Mouse (Mus musculus) left cerebral cortex, postnatal 25 days (tissue): Measurements from ENCODE around the gene S100a10. TPM values are rescaled to one million over a fixed set of nuclear protein-coding genes. Genes with fewer than 3 reads are reported as not detected.
"Not testable (repeated sequence)": the region's sequence is repeated elsewhere in the genome, so short reads cannot be mapped to it uniquely, and the experiment has no call there.

Experiments used
- DNase-seq, 2 experiments: peaks; one replicate each; pipeline ENCODE4 v3.0.0; 2022; ENCODE audit warnings: low spot score in 2 of 2, mixed read lengths in 1 of 2
- intact Hi-C: fragments of 180-260 bp; cut with DNase I; formaldehyde crosslinking; loops from one replicate; pipeline ENCODE4 v1.15.1; 2025
- total RNA-seq, 2 experiments: library from RNA; stranded (reverse); gene quantifications; 2 replicates each; pipeline ENCODE4 v1.2.3; 2021

The S100a10 gene
- total RNA-seq, 2 experiments from 2014 or later, result 35.9 to 41.5 TPM

DNA sequence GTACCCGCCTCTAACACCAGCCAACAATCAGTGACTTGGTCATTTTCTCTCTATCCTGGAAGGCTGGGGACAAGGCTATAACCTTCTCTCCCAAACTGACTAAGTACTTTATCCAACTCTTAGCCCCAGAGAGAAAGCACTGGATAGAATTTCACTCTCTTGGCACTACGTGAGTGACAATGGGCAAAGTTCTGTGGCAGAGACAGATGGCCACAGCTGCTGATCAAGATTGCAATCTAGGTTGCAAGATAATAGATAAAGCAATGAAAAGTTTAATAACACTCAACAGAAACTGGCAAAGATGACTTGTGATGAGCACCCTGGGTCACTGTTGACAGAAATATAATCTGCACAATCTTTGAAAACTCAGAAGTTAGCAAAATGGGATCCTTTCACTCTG, 14.2 kb downstream of the S100a10 start:
- intact Hi-C loops, result no loop called here
- no peak for DNase-seq

DNA sequence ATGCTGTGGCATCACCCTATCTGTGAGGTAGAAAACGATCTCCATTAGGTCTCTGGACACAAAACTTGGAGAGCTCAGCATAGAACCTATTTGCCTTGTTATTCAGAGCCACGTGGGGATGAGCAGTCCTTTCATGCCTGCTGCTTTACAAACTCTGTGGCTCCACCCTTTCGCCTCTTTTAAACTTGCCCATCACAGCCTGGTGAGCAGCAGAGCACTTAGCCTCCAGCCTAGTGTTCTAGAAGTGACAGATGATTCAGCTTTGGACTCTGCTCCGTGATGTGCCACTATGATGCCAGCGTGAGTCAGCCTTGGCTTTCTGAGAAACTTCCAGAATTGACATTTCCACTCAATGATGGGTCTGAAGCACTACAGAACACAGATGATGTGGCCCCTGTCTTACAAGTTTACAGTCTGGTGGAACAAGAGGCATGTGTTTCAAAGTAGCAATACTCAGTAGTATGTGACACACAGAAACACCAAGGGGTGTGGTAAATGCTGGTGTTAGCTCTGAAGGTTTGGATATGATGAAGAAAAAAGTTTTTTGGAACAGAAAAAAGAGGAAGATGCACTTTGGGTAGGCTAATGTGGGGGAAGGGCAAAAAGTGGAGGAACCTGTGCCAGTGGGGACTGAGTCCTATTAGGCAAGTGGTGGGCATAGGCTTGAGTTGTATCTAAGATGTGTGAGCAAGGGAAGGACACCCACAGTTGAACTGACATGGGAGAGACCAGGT, 17.3 kb downstream of the S100a10 start:
- peak in 1 of 2 experiments; percentile 43 for DNase-seq
- intact Hi-C loops, result no loop called here

DNA sequence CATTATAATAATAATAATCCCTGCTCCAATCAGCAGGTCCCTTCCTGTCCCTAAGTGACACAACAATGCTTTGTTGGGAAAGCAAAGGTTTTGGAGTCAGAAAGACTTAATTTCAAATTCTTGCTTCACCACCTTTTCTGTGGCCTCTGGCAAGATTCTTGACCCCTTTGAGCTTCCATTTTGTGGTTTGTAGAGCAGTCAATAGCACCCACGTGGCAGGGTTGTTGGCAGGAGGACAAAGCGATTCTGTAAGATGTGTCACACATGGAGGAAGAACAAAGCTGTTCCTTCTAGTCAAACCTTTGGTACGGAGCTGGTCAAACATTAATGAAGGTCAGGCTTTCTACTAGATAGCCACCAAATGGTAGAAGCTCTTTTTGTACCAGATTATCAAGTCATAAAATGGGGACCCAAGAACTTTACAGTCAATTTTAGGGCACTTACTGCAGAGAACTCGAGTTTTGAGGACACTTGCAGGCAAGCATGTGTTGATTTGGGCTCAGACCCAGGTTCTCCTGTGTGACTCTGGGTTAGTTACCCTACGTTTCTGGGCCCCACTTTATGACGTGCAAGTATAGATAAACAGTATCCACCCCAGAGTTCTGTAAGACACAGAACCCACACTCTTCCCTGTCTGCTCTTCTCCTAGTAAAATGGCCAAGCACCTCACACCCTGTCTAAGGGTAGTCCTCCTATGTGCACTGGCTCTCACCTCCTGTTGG, 24.6 kb downstream of the S100a10 start:
- intact Hi-C loops, result no loop called here
- no peak for DNase-seq

DNA sequence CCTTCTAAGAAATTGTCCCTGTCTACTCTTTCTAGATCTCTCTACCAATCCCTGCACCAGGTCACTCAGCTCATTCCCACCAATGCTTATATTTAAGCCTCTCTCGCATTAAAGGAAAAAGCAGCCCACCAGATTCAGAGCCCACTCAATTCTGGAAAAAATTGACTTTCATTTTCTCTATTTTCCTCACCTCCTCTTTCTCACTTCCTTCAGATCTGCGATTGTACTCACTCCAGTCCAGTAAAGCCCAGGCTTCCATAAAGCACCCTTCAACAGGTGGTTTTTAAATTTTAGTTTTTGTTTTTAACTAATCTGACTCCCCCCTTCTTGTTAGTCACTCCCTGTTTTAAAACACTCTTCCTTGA, 25.1 kb downstream of the S100a10 start:
- intact Hi-C loops, result no loop called here
- DNase-seq, result no peak

DNA sequence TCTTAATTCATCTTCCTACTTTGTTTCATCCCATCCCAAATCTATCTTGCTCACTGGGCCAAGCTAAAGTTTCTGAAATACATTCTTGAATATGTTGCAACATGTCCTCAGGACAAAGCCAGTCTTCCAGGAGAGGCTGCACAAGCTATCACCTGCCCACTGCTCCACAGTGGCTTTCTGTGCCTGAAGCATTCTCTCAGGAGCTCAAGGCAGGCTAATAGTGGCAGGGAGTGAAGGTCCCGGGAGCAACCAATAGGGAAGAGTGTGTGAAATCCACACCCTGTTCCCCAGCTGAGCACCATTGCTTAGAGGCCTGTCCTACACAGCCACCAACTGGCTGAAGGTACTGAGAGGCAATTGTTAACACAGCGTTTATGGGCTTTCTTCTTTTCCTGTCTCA, 26.1 kb downstream of the S100a10 start:
- DNase-seq, result no peak
- intact Hi-C loops, result no loop called here

DNA sequence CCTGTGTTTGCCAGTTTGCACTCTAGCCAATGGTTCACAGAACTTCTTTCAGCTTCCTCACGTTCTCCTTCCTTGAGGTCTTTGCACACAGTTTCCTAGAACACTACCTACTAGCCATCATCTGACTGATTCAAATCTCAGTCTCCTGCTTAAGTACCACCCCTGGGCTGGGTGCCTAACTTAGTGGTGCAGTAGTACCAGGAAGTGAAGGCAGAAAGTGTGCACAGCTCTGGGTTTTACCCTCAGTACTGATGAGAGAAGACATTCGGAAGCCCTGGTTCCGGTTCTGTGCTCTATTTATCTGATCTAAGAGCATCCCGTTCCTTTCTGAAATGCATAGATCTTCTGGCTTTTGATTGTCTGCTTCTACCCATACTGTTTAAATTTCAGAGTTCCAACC, 26.8 kb downstream of the S100a10 start:
- no peak for DNase-seq

DNA sequence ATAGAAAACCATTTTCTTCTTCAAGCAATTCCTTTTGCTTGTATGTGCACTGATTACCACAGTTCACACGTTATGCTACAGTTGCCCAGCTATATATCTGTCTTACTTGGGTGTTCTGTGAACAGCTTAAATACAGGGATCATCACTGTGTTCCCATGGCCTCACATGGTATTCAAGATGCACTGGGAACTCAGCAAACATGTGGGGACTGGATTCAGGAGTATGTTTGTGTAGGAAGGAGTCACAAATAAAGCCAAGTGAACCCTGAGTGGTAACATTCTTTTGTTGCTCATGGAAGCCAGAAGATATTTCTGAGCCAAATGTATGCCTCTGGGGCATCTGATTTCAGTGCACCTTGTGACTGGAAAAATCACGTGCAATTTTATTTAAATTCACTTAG, 28.2 kb downstream of the S100a10 start:
- no peak for DNase-seq
- intact Hi-C loops, result no loop called here

More for the DNA sequence above, 26.8 kb downstream of the S100a10 start:
- intact Hi-C loops, result no loop called here

DNA sequence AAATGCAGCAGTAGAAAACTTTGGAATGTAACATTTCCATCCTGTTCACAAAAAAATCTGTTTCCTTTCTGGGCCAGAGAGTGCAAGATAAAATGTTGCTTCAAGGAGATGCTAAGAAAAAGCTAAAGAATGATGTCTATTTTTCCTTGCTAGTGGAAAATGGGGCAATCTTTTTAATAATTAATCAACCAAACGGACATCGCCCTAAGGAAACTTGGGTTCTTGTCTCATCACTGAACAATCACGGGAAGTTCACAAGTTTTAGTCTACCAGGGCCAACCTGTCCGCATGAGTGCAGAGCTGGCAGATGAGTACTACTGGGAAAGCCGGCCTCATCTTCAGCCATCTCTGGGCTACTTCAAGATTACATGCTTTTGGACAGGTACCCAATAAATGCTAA, 34.7 kb downstream of the S100a10 start:
- DNase-seq, result no peak
- intact Hi-C loops, result no loop called here

DNA sequence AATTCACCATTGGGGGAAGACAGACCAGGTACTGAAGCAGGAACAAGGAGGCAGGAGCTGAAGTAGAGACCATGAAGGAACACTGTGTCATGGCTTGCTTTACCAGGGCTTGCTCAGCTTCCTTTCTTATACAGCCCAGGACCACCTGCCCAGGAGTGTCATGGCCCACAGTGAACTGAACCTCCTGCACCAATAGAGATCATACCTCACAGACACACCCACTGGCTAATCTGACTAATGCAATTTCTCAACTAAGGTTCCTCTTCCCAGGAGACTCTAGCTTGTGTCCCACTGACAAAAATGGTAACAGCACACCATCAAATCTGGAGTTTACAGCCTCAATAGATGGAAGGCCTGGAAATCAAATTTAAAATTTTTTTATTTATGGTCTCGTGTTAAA, 35.4 kb downstream of the S100a10 start:
- DNase-seq, result no peak
- intact Hi-C loops, result no loop called here

DNA sequence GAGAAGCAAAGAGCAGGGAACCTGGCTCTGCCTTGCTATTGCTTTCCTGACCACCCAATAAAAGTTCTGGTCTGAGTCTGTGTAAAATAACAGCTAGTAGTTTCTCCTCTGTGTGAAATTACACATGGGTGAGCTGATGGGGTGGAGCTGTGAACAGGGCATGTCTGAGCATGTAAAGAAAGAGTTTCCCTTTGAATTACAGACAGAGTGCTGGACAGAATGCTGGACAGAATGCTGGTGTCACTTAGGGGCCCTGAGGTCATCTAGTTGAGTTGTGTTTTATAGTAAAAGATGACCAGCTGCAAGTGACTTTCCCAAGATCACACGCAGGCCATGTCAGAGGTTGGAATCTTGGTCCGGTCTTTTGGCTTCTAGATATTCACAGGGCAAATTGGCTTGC, 37.2 kb downstream of the S100a10 start:
- DNase-seq, result no peak
- intact Hi-C loops, result no loop called here

DNA sequence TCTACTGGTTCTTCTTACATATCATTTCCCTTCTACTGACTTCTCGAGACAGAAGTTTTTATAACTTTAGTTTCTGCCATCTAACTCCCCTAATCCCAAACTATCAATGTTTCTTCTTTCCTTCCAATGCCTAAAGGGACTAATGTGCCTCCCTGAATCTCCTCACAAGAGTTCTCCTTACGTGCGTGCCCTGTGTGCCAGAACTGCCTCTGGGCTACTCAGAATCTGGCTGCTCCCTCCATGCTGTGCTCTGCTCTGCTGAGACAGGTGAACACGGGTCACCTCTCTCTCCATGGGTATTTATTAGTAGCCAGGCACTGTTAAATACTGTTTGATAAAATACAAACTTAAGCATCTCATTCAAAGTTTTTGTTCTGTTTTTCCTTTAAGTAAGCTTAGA, 38.1 kb downstream of the S100a10 start:
- intact Hi-C loops, result no loop called here
- DNase-seq, result no peak

DNA sequence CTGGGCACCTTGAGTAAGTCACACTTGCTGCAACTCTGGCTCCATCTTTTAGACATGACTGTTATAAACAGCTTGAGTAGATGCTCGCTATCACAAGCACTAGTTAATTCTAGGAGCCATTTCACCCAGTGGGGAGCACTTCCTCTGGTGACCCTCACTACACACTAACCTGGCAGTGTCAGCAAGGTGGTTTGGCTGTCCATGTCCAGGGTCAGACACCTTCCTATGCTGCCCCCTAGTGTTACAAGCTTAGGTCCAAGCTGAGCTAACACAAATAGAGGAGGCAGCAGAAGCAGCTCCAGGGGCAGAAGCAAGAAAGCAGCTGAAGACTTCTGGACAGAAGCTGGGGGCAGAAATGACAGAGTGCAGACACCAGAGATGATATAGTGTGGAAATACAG, 38.6 kb downstream of the S100a10 start:
- peak in 1 of 2 experiments; percentile 14 for DNase-seq
- intact Hi-C loops, result no loop called here

DNA sequence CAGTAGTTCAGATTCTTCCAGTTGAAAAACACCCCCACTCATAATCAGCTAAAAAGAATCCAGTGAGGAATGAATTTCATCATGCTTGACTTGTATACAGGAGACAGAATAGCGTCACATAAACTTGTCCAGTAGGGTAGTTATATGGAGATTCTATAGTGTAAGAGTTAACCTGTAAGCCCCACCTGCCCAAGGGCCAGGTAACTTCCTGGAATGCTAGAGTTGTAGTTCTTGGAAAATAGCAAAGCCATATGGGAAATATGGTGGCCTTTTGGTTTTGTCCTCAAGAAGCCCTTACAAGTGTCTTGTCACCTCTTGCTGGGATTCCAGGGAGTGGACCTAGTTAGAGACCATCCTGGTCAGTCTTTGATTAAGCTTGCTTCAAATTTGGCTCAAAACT, 41.8 kb downstream of the S100a10 start:
- intact Hi-C loops, result no loop called here
- DNase-seq, result no peak

DNA sequence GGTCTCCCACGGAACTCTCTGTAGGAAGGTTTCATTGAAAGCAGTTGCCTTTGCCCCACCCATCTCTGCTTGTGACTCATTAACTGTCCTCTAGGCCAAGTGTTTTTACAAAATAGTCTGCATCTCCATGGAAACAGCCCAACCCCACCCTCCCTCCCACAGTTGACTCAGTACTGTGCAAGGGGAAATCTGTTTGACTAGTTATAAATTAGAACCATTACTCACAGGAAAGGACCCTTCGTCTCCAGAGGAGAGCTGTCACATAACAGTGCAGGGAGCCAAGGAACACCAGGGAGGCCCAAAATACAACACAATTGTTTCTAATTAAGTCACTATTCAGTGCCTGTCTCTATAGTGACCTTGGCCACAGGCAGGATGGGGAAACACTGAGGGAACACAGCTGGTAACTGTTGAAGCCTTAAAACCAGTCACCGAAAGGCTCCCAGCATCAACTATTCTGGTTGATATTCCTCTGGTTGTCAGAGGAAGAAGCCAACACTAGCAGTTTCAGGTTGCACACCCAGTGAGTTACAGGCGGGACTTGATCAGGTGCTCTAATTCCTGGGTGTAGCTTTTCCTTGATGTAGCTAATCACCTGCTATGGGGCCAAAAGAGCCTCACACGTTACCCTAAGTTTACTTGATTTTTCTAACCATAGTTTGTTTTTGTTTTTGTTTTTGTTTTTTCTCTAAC, 42.5 kb downstream of the S100a10 start:
- intact Hi-C loops, result no loop called here
- DNase-seq, result peak; percentile 12 to 72

DNA sequence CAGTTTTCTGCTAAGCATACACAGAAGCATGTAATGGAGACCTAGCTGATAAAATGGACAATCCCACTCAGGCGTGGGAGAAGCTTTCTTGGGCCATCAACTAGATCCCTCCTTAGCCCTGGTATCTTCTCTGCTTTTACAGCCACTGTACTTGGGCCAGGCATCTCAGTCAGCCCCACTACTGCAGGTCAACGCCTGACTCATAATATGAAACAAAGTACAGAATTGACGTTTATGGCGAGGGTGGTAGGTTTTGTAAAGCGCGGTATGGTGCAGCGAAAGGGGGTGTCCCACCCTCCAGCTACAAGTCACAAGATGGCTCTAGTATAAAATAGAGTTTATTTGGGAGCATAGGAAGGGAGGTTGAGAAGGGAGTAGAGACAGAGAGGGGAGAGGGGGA, 43.1 kb downstream of the S100a10 start:
- intact Hi-C loops, result no loop called here
- DNase-seq, result no peak

DNA sequence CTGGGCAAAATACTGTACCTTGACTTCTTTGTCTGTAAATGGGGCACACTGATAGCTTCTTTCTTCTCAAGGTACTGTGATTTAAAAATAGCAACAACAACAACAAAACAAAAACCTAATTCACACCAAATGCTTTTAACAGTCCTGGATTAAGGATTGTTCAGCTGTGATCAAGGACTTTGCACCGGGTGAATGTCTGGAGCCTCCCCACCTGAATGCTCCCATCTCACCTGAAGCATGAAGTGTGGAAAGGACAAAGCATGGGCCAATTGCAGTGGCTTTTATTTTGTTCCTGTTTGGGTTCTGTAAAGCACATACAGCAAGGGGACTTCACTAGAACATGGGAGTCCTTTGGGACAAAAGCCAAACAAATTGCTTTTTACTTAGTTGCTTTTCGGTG, 45.3 kb downstream of the S100a10 start:
- no peak for DNase-seq
- intact Hi-C loops, result no loop called here

DNA sequence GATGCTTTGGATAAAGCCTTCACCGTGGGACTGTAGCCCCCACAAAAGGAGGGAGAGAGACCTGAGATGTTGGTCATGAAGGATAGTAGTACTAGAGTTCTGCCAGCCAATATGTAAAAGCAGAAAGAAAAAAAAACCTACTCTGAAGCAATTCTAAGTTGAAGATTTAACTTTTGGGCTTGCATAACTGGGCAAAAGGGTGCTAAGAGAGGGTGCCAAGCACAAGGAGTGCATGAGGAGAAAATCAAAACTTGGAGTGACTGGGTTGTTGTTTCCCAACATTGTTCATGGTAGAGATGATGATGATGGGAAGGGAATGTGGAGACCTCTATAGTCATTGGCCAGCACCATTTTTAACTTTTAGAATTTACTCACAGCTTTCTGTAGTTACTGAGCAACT, 47.0 kb downstream of the S100a10 start:
- no peak for DNase-seq
- intact Hi-C loops, result no loop called here

DNA sequence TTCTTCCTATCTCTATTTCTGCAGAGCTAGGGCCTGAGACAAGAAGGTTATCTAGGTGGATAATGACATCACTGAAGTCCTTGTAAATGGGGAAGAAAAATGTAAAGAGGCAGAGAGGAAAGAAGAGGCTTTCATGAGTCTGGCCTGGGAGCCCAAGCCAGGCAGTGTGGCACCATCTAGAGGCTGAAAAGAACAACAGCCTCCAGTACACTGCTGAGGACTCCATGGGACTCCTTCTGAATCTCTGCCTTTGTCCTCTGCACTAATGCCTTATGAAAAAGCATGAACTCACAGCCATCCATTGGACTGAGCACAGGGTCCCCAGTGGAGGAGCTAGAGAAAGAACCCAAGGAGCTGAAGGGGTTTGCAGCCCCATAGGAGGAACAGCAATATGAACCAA, 54.1 kb downstream of the S100a10 start:
- intact Hi-C loops, result not testable (repeated sequence)
- peak; percentile 29 to 52 for DNase-seq
